26 mouse cellular contexts compared by ENCODE assay signal in the genomic region with DNA sequence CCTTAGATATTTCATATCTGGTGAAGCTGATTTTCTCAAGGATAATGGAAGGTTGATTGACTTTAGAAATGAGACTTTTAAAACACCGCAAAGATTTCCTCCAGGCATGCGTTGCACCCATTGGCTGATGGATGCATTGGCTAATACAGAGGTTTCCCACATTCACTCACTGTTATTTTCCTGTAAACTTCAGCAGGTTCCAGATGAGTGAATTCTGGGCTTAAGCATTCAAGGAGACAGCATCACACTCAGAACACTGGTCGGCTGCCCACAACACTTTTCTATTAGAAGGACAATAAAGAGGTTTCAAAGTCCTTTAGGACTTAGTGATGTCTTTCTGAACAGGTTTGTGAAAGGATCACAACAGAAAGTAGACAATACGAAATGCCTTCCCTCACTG. TPM values are rescaled to one million over a fixed set of nuclear protein-coding genes. Genes with fewer than 3 reads are reported as not detected.
DNase-seq lines count a peak whose midpoint lies in the region; ATAC-seq lines count a peak whose summit lies in the region.
"Had no signal": no experiment of that assay in that cellular context is flagged by ENCODE, and none has a peak within 500 bp of the region (broad histone marks: within the 10 kb centered on the region; RNA-seq: fewer than 3 reads in every experiment).

No protein-coding gene starts in this region.

- H3K4me3 ChIP-seq in kidney, embryonic 15.5 days (replicated peaks): no peak overlapping the region
- H3K4me3 ChIP-seq: embryonic facial prominence, embryonic 13.5 days; embryonic facial prominence, embryonic 15.5 days; erythroblast, embryonic 14.5 days; forebrain, embryonic 10.5 days; forebrain, embryonic 12.5 days had no signal

- H3K4me1 ChIP-seq in kidney, embryonic 15.5 days: no peaks in the 10 kb centered on the region
- H3K4me1 ChIP-seq: embryonic facial prominence, embryonic 15.5 days; forebrain, embryonic 10.5 days; forebrain, embryonic 12.5 days had no signal

- no peak overlapping the region for H3K27ac ChIP-seq in kidney, embryonic 15.5 days
- H3K27ac ChIP-seq: embryonic facial prominence, embryonic 13.5 days; embryonic facial prominence, embryonic 15.5 days; forebrain, embryonic 10.5 days; forebrain, embryonic 12.5 days had no signal

- peaks cover 44% of the 10 kb centered on the region for H3K27me3 ChIP-seq in kidney, embryonic 15.5 days
- H3K27me3 ChIP-seq: embryonic facial prominence, embryonic 15.5 days had no signal

- H3K9ac ChIP-seq in kidney, embryonic 15.5 days: no peak overlapping the region
- H3K9ac ChIP-seq: embryonic facial prominence, embryonic 13.5 days; embryonic facial prominence, embryonic 15.5 days; forebrain, embryonic 12.5 days had no signal

- 78% methylated on average over 4 of the region's 4 CpGs for WGBS in kidney, embryonic 15.5 days

- H3K9me3 ChIP-seq in kidney, embryonic 15.5 days (replicated peaks): no peaks in the 10 kb centered on the region
- H3K9me3 ChIP-seq: embryonic facial prominence, embryonic 13.5 days; embryonic facial prominence, embryonic 15.5 days; forebrain, embryonic 10.5 days; forebrain, embryonic 12.5 days had no signal

- DNase-seq in kidney, adult 8-10 months: peak; percentile 12 to 15
- no peak for DNase-seq in kidney, postnatal 4 days
- DNase-seq in kidney, adult 18-20 months: no peak
- peak; percentile 15 for DNase-seq in kidney, postnatal 14 days
- DNase-seq in kidney, postnatal 10 days: no peak
- DNase-seq in kidney, postnatal 36 days: peak; percentile 26 to 33
- no peak for DNase-seq in cerebellum, adult 11 months
- DNase-seq: adrenal gland, adult 8-10 months; adrenal gland, postnatal 14 days; adrenal gland, postnatal 36 days; cerebellum, adult 18-20 months; cerebellum, adult 8-10 months; cerebellum, adult 9-11 months; cerebellum, postnatal 14 days; cerebellum, postnatal 36 days; embryo, embryonic 11 days had no signal

- no peaks in the 10 kb centered on the region for H3K36me3 ChIP-seq in kidney, embryonic 15.5 days
- H3K36me3 ChIP-seq: embryonic facial prominence, embryonic 13.5 days; embryonic facial prominence, embryonic 15.5 days; forebrain, embryonic 10.5 days; forebrain, embryonic 12.5 days had no signal

- H3K4me2 ChIP-seq in kidney, embryonic 15.5 days: no peak overlapping the region
- H3K4me2 ChIP-seq: embryonic facial prominence, embryonic 13.5 days; embryonic facial prominence, embryonic 15.5 days; forebrain, embryonic 12.5 days had no signal

- 0 out of 2 replicates have a peak, but pooled peaks have one; percentile 52 for ATAC-seq in kidney, embryonic 15.5 days (replicated peaks; ENCODE audit: low FRiP score)
- ATAC-seq: activated CD4-positive, CD25-positive, alpha-beta regulatory T cell, adult 4 months; forebrain, embryonic 14.5 days; forebrain, embryonic 16.5 days had no signal

RNA-seq across cellular contexts. Expression of a gene that starts 0.9 kb away (rescaled TPM):
- 14.7 and 15.2 TPM in 2 replicates for polyA plus RNA-seq in kidney, embryonic 15.5 days (2015; fragmentation: Nextera tagmentation; extraction: Ambion mirVana)
- polyA plus RNA-seq: activated CD4-positive, CD25-positive, alpha-beta regulatory T cell, adult 4 months; C2C12; erythroblast, embryonic 14.5 days; forebrain, embryonic 14.5 days; forebrain, embryonic 16.5 days had no signal

Comparison
In these comparisons a context has a peak if more than half of its experiments do, and no peak if none do; other contexts are left out.
1. DNase-seq: peak in kidney, adult 8-10 months (2 of 2), kidney, postnatal 14 days (single experiment) and kidney, postnatal 36 days (2 of 2); none in kidney, postnatal 4 days (0 of 2), kidney, adult 18-20 months (single experiment), kidney, postnatal 10 days (single experiment) and cerebellum, adult 11 months (single experiment).